Mouse (Mus musculus) stomach, postnatal 0 days (tissue): ENCODE data around the gene Ncam1.

Experiments used
- CTCF ChIP-seq: IDR thresholded peaks from 2 replicates; pipeline ENCODE4 v1.5.1; 2016; ENCODE audit warnings: antibody characterized with exemption, low read depth, mild to moderate bottlenecking, moderate library complexity
- EP300 ChIP-seq: optimal IDR thresholded peaks from 2 replicates; pipeline ENCODE3; 2016; ENCODE audit warnings: antibody characterized with exemption

- no peak for TF ChIP-seq CTCF
- TF ChIP-seq EP300 = no peak
Measured at GRCm38 (mm10) chr9:49640764-49641163, 158.0 kb downstream of the Ncam1 start.
